Mouse (Mus musculus): ENCODE data around the gene Prkd3.

Gene Prkd3

GRCm38 (mm10) chr17:78917696-78918095 is 102.9 kb downstream of the Prkd3 start:
- no peak for DNase-seq

- DNase-seq = no peak
These were observed 103.7 kb downstream of the Prkd3 start for GRCm38 (mm10) chr17:78916899-78917298.

DNA sequence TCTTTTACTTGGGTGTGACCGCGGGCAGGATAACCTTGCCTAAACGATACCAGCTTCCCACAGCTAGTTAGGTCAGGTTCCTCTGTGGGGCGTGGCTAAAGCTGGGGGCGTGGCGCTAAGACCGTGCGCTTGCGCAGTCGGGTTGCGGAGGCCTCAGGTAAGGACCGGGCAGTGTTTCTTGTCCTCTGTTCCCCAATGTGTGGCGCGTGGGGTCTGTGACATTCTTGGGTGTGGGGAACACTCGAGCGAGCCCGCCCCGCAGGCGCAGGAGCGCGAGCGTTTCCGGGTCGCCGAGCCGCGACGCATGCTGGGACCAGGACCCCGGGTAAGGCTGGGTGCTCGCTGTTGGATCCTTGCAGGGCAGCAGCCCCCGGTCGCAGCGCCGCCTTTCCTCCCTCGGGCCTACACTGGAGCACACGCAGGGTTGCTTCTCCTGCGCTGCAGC is 104.2 kb downstream of the Prkd3 start, which contains the start of gene Cebpzos:
Cebpzos (plus strand) TSS at position 132 of the 445 bp plus-strand sequence.
- DNase-seq = peak; percentile 91

- no peak for DNase-seq
These were observed 104.8 kb downstream of the Prkd3 start for GRCm38 (mm10) chr17:78915772-78916171.

GRCm38 (mm10) chr17:78913921-78914320 is 106.7 kb downstream of the Prkd3 start:
- no peak for DNase-seq

DNA sequence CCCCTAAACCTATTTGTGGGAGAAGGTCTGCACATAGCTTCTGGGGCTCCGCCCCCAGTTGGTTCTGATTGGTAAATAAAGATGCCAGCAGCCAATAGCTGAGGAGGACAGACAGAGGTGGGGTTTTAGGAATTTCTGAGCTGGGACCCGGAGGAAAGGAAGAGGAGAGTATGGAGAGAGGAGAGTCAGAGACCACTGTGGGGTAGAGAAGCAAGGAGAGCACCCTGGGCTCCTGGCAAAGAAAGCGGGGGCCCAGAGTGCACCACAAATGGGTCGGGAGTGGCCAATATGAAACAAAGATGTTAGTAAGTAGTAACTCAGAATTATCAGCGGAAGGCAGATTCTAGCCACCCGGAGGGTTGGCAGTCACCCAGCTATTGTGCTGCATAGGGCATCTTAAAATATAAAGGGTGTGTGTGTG is 107.7 kb downstream of the Prkd3 start:
- DNase-seq = peak; percentile 22

GRCm38 (mm10) chr17:78909374-78909773 is 111.2 kb downstream of the Prkd3 start:
- DNase-seq = no peak

DNA sequence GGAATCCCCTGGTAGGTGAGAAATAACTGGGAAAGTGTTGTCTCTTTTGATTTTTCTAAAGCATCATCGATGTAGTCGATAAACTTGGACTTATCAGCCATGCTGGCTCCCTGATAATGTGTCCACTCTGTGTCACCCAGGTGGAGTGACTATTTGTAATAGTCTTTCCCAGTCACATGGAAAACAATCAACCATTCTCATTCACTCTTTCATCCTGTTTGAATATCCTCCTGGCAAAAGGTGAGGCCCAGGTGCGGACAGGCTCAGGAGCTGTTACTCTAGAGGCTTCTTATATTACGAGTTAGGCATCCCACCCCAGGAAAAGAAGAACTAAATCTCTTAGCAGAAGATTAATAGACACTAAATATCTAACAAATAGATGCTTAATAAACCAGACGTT is 113.7 kb downstream of the Prkd3 start, which contains the start of gene Sult6b1:
Sult6b1 (minus strand) TSS at position 101 of the 400 bp plus-strand sequence.
- DNase-seq = no peak

- no peak for DNase-seq
These were observed 117.5 kb downstream of the Prkd3 start for GRCm38 (mm10) chr17:78903158-78903557.
